Mouse (Mus musculus) midbrain, embryonic 10.5 days (tissue): Measurements from ENCODE around the gene Crb3. TPM values are rescaled to one million over a fixed set of nuclear protein-coding genes. Genes with fewer than 3 reads are reported as not detected.
A peak's percentile ranks its signal among the peaks of the same experiment; 100 is the strongest.

Experiments used
- DNase-seq: peaks from one replicate; pipeline ENCODE4 v3.0.0-alpha.2; 2017; ENCODE audit warnings: low spot score
- H3K27ac ChIP-seq: fragments of 300-500 bp; sonication (generic); replicated peaks from 2 replicates; pipeline ENCODE4 v1.5.1; 2016; ENCODE audit warnings: mild to moderate bottlenecking
- H3K27me3 ChIP-seq: fragments of 300-500 bp; sonication (generic); 2 replicates; pipeline ENCODE4 v1.6.1; 2016; ENCODE audit warnings: low read depth, mild to moderate bottlenecking; ENCODE audit not compliant: poor library complexity, severe bottlenecking
- H3K36me3 ChIP-seq: fragments of 300-500 bp; sonication (generic); 2 replicates; pipeline ENCODE4 v1.6.1; 2016; ENCODE audit warnings: mild to moderate bottlenecking, moderate library complexity
- H3K4me1 ChIP-seq: fragments of 300-500 bp; sonication (generic); 2 replicates; pipeline ENCODE4 v1.6.1; 2016
- H3K4me3 ChIP-seq: fragments of 300-500 bp; sonication (generic); 2 replicates; pipeline ENCODE4 v1.5.1; 2016; ENCODE audit warnings: mild to moderate bottlenecking, moderate library complexity
- H3K9me3 ChIP-seq: fragments of 300-500 bp; sonication (generic); replicated peaks from 2 replicates; pipeline ENCODE4 v1.6.1; 2016; ENCODE audit warnings: mild to moderate bottlenecking
- WGBS: fragments of 180-500 bp; shearing (Covaris S2); methylation state at CpG from one replicate; pipeline ENCODE4 v1.1.7; 2016; 5-methylcytosine and 5-hydroxymethylcytosine counted together
- polyA plus RNA-seq: library from polyadenylated mRNA; unstranded; fragments of >200 nt; fragmentation: Nextera tagmentation; extraction: Ambion mirVana; gene quantifications from 2 replicates; pipeline ENCODE4 v1.2.1, GENCODE M21; 2016

Crb3 gene
- polyA plus RNA-seq, 1 experiment from 2014 or later = 1.5 TPM

- Histone ChIP-seq H3K9me3 (no peaks in the 10 kb centered on the region), H3K4me1 (peaks cover 17% of the 10 kb centered on the region), H3K4me3 (peak overlapping the region; percentile 41), H3K36me3 (no peaks in the 10 kb centered on the region), H3K27ac (peak overlapping the region; percentile 57), H3K27me3 (peaks cover 26% of the 10 kb centered on the region)
- 11% methylated on average over 9 of the region's 9 CpGs for WGBS
- no peak for DNase-seq
Observed at GRCm38 (mm10) chr17:57070272-57070671, 11.4 kb downstream of the Crb3 start.

- 3% methylated on average over 11 of the region's 11 CpGs for WGBS
- peaks cover 23% of the 10 kb centered on the region for H3K27me3 ChIP-seq
- H3K4me3 ChIP-seq = peak overlapping the region; percentile 41
- no peaks in the 10 kb centered on the region for H3K9me3 ChIP-seq
- H3K4me1 ChIP-seq = peaks cover 17% of the 10 kb centered on the region
- H3K36me3 ChIP-seq = no peaks in the 10 kb centered on the region
- peak overlapping the region; percentile 57 for H3K27ac ChIP-seq
- DNase-seq = peak; percentile 63
Observed at GRCm38 (mm10) chr17:57070699-57071098, 11.8 kb downstream of the Crb3 start.

GRCm38 (mm10) chr17:57076916-57077315, 18.0 kb downstream of the Crb3 start:
- WGBS = 67% methylated on average over 3 of the region's 3 CpGs
- H3K27ac ChIP-seq = no peak overlapping the region

GRCm38 (mm10) chr17:57078336-57078735, 19.4 kb downstream of the Crb3 start, which contains the start of gene Dennd1c:
Dennd1c (minus strand) TSS chr17:57078514.
- no peaks in the 10 kb centered on the region for H3K27me3 ChIP-seq
- WGBS = 60% methylated on average over 6 of the region's 6 CpGs
- H3K9me3 ChIP-seq = no peaks in the 10 kb centered on the region
- no peak within 1 kb of the TSS for H3K4me3 ChIP-seq
- H3K36me3 ChIP-seq = peaks cover 26% of the 10 kb centered on the region
- DNase-seq = no peak
- no peak within 1 kb of the TSS for H3K27ac ChIP-seq
- H3K4me1 ChIP-seq = peaks cover 9% of the 10 kb centered on the region; the same call in 1 of the 2 replicates

More at GRCm38 (mm10) chr17:57076916-57077315, 18.0 kb downstream of the Crb3 start:
- no peaks in the 10 kb centered on the region for H3K9me3 ChIP-seq
- peaks cover 9% of the 10 kb centered on the region; the same call in 1 of the 2 replicates for H3K4me1 ChIP-seq
- DNase-seq = no peak
- peaks cover 24% of the 10 kb centered on the region for H3K36me3 ChIP-seq
- peaks cover 7% of the 10 kb centered on the region for H3K27me3 ChIP-seq
- no peak overlapping the region for H3K4me3 ChIP-seq

- Histone ChIP-seq H3K9me3 (no peaks in the 10 kb centered on the region), H3K4me3 (no peak overlapping the region), H3K4me1 (0 out of 2 replicates have a peak, but pooled peaks cover 5% of the 10 kb centered on the region), H3K27ac (no peak overlapping the region), H3K36me3 (peaks cover 39% of the 10 kb centered on the region), H3K27me3 (no peaks in the 10 kb centered on the region)
- 78% methylated on average over 3 of the region's 3 CpGs for WGBS
- DNase-seq = no peak
Observed at GRCm38 (mm10) chr17:57079919-57080318, 21.0 kb downstream of the Crb3 start.

GRCm38 (mm10) chr17:57081234-57081842, 22.4 kb downstream of the Crb3 start:
- H3K27ac ChIP-seq = no peak overlapping the region
- no peaks in the 10 kb centered on the region for H3K9me3 ChIP-seq
- H3K4me1 ChIP-seq = peaks cover 5% of the 10 kb centered on the region; the same call in 1 of the 2 replicates
- peaks cover 49% of the 10 kb centered on the region for H3K36me3 ChIP-seq
- 95% methylated on average over 31 of the region's 31 CpGs for WGBS
- no peaks in the 10 kb centered on the region for H3K27me3 ChIP-seq
- no peak overlapping the region for H3K4me3 ChIP-seq
- DNase-seq = no peak

- peaks cover 49% of the 10 kb centered on the region for H3K36me3 ChIP-seq
- DNase-seq = no peak
- peaks cover 8% of the 10 kb centered on the region for H3K27me3 ChIP-seq
- H3K4me1 ChIP-seq = peaks cover 15% of the 10 kb centered on the region
- H3K27ac ChIP-seq = no peak overlapping the region
- no peaks in the 10 kb centered on the region for H3K9me3 ChIP-seq
- no peak overlapping the region for H3K4me3 ChIP-seq
- WGBS = 87% methylated on average over 5 of the region's 5 CpGs
Observed at GRCm38 (mm10) chr17:57082481-57082880, 23.6 kb downstream of the Crb3 start.

- Histone ChIP-seq H3K27ac (no peak overlapping the region), H3K27me3 (peaks cover 26% of the 10 kb centered on the region), H3K9me3 (no peaks in the 10 kb centered on the region), H3K36me3 (peaks cover 32% of the 10 kb centered on the region), H3K4me1 (peaks cover 13% of the 10 kb centered on the region), H3K4me3 (peak overlapping the region; percentile 56; the same call in 1 of the 2 replicates)
- WGBS = 92% methylated on average over 11 of the region's 11 CpGs
- DNase-seq = no peak
Observed at GRCm38 (mm10) chr17:57085970-57086757, 27.3 kb downstream of the Crb3 start.

GRCm38 (mm10) chr17:57087049-57087832, 28.3 kb downstream of the Crb3 start, which contains the start of gene Tubb4a:
Tubb4a (minus strand) TSS chr17:57087782.
- under 1% methylated on average over 31 of the region's 31 CpGs for WGBS
- Histone ChIP-seq H3K27me3 (peaks cover 26% of the 10 kb centered on the region), H3K4me1 (peaks cover 13% of the 10 kb centered on the region), H3K4me3 (peak within 1 kb of the TSS; percentile 56), H3K27ac (peak within 1 kb of the TSS; percentile 83), H3K36me3 (peaks cover 26% of the 10 kb centered on the region), H3K9me3 (no peaks in the 10 kb centered on the region)
- peak; percentile 70 for DNase-seq

- WGBS = 94% methylated on average over 3 of the region's 3 CpGs
Observed at GRCm38 (mm10) chr17:57094222-57094621, 35.3 kb downstream of the Crb3 start.

GRCm38 (mm10) chr17:57095855-57096622, 37.1 kb downstream of the Crb3 start:
- Histone ChIP-seq H3K4me1 (peaks cover 18% of the 10 kb centered on the region), H3K27me3 (no peaks in the 10 kb centered on the region), H3K27ac (no peak overlapping the region), H3K9me3 (0 out of 2 replicates have a peak, but pooled peaks cover 3% of the 10 kb centered on the region), H3K36me3 (no peaks in the 10 kb centered on the region), H3K4me3 (peak overlapping the region; percentile 44)
- WGBS = 1% methylated on average over 18 of the region's 19 CpGs
- DNase-seq = peak; percentile 58

More at GRCm38 (mm10) chr17:57094222-57094621, 35.3 kb downstream of the Crb3 start:
- Histone ChIP-seq H3K4me1 (peaks cover 13% of the 10 kb centered on the region), H3K27ac (no peak overlapping the region), H3K27me3 (0 out of 2 replicates have a peak, but pooled peaks cover 2% of the 10 kb centered on the region), H3K4me3 (no peak overlapping the region), H3K9me3 (0 out of 2 replicates have a peak, but pooled peaks cover 3% of the 10 kb centered on the region), H3K36me3 (no peaks in the 10 kb centered on the region)
- no peak for DNase-seq

- Histone ChIP-seq H3K4me3 (peak overlapping the region; percentile 44), H3K27ac (no peak overlapping the region), H3K27me3 (no peaks in the 10 kb centered on the region), H3K4me1 (peaks cover 18% of the 10 kb centered on the region), H3K36me3 (no peaks in the 10 kb centered on the region), H3K9me3 (0 out of 2 replicates have a peak, but pooled peaks cover 3% of the 10 kb centered on the region)
- DNase-seq = peak; percentile 81
- under 1% methylated on average over 11 of the region's 11 CpGs for WGBS
Observed at GRCm38 (mm10) chr17:57096623-57096920, 37.7 kb downstream of the Crb3 start.
